Mouse (Mus musculus) frontal cortex, adult (tissue): ENCODE measurements around the gene Sh3bp5.

Source experiments
- ATAC-seq: cut with Nextera tagmentation; 2 replicates; pipeline ENCODE4 v1.9.2; 2017; ENCODE audit warnings: mild to moderate bottlenecking, moderate library complexity, mixed read lengths; ENCODE audit not compliant: low TSS enrichment

Gene Sh3bp5

DNA sequence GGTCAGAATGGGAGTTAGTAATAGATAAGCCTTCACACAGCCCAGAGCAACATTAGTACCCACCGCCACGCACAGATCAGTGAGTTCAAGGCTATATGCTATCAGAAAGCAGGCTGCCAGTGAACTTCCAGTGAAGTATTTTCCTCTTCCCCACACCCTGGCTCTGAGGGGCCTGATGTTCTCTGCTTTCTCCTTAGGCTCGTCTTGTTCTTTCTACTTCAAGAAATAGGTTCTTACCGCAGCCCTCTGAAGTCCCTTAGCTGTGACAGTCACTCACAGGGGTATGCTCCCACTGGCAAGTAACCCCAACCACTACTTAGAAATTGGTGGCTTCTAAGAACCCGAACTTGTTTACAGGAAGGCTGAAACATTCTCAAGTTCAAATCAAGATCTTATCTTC, 2.8 kb downstream of the Sh3bp5 start:
- ATAC-seq, result no peak

DNA sequence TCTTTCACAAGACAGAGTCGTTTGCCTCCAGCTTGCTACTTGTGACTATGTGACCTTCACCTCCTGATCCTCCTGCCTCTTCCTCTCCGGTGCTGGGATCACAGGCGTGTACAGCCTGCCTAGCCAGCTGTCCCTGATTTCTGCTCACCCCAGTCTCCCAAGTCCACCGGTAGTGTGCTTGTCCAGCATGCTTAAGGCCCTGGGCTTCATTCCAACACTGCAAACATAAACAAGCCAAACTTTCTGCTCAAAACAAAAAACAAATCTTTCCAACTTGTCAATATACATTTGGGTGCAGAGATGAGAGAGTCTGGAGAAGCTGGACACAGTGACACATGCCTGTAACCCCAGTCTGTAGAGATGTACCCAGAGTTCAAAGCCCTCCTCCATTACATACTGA, 3.5 kb downstream of the Sh3bp5 start:
- ATAC-seq, result no peak

DNA sequence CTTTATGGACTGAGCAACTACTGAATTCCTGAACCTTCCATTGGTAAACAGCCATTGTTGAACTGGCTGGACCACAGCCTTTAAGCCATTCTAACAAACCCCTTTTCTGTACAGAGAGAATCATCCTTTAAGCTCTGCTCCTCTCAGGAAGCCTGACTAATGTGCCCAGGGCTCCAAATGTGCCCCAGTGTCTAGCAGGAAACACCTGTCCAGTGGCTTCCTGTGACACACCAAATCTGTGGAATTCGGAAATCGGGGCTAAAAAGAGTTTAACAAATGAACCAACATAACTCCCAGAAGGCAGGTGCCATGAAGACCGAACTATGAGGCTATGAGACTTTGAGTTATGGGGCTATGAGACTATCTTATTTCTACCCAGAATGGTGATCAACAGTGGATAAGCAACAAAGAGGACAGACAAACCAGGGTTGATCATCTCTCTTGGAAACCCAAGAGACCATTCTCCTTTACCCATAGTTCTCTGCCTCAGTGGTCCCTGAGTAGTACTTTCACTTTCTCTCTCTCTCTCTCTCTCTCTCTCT, 4.0 kb downstream of the Sh3bp5 start:
- ATAC-seq, result no peak

DNA sequence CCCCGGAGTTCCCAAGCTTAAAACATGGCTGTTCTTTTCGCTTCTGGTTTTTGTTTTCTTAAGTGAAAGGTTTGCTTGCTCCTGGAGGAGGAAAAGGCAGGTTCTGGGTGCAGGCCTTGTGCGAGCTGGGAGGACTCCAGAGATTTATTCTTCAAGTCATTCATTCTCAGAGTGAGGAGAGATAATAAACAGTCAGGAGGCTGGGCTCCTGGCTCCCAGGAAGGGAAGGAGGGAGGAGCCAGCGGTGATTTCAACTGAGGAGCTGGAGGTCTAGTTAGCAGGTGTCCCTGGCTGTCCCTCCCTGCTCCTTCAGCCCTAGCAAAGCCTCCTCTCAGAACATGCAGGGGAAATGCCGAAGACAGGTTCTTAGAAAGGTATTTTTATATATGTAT, 6.9 kb downstream of the Sh3bp5 start:
- peak; percentile 32 for ATAC-seq

DNA sequence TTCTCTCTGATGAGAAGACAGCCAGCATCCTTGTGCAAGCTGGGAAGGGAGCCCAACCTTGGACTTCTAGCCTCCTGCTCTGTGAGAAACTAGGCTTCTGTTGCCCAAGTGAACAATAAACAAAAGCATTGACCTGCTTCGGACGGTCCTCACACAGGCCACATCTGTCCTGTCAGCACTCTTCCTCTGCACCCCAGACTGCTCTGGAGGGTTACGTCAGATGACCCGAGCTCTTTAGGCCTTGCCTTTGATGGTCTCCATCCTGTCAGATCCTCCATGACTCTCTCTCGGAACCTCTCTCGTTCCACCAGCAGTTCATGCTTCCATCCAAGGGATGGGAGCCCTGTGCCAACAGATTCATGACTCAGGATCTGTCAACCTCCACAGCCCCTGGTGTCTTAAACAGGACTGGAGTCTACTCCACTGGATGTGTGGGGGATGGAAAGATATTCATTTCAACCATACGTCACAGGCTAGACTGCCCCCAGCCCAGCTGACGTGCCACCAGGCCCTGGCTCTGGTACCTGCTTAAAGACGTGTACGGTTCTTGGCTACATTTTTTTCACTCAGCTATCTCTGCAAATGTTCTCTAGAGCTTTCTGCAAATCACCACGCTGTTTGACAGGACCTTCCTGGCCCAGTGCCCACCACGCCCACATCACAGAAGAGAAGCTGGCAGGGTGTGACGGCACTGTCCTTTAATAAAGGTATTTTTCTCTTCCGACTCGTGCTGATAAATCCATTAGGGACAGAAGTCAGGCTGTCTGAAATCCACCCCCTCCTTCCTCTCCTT, 7.5 kb downstream of the Sh3bp5 start:
- peak; percentile 67 for ATAC-seq

DNA sequence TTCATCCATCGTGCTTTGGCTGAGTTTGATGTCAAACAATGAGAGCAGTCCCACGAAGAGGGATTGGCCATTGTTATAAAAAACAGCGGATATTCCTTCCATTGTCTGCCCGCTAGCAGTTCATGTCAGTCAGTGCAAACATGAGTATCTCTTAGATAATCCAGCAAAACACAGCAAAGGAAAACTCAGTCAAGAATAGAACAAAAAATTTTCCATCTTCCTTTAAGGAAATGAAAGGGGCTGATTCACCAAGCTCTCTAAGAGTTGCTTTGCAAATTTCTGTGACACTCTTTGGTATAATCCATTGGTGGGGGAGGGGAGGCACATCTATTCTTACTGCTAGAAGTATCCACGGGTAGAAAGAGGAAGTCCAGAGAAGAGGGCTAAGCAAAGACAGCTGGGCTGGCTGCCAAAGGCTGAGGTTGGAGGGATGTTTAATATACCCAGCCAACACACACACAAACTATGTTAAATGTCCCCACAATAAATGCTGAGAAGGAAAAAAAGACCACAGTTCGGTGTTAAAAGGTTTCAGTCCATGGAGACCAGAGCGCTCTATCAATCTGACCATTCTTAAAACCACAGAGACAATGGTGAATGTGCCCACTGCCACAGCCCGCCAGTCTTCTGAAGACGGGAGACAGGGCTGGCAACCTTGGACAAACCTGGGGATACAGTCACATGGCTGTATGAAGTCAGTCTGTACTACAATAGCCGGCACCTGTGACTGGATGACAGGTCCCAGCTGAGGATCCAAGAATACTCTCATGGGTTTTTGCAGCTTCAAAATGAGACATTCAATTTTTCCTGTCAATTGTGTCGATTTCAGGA, 12.7 kb downstream of the Sh3bp5 start:
- ATAC-seq, result peak; percentile 45

DNA sequence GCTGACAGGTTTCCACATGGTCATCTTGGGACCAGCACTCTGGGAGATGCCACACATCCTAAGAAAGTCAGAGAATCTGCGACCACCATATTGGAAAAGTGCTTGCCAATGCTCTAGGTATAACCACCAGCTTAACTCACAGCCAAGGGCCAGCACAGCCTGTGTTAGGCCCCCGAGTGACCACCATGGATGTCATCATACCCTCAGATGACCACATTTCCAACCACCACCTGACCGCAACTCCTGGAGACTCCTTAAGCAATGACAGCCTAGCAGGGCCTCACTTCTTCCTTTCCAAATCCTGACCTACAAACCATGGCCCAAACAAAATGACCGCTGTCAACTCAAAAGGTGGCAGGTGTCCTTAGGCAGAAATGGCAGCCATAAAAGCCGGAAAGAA, 13.5 kb downstream of the Sh3bp5 start:
- no peak for ATAC-seq

DNA sequence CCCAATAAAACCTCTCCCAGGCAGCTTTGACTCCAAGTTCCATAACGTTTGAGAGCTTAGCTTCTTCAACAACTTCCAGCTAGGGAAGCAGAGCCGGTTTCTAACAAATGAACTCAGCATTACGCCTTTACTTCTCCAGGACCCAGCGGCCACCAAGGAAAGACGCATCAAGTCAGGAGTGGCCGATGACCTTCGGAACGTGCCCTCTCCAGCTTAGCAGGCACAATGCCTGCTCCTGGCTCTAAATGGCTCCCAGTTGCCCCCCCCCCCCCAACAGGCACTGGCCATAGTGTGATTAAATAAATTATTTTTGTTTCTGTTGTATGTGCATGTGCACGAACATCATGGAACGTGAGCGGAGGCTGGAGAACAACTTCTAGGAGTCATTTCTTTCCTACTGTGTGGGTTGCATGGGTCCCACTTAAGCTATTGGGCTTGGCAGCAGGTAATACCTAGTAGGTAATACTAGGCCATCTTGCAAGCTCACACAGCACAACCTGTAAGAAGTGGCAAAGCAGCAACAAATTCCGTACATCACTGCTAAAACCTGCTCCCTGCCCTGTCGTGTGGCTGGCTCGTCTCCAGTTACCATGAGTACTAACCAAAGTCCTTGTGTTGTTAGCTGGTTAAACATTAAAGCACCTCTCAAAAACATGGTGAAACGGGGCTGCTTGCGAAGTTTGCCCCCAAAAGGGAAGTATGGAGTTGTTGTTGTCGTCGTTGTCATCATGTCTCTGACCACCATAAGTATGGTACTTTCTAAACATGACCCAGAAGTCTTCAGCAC, 14.2 kb downstream of the Sh3bp5 start:
- no peak for ATAC-seq

DNA sequence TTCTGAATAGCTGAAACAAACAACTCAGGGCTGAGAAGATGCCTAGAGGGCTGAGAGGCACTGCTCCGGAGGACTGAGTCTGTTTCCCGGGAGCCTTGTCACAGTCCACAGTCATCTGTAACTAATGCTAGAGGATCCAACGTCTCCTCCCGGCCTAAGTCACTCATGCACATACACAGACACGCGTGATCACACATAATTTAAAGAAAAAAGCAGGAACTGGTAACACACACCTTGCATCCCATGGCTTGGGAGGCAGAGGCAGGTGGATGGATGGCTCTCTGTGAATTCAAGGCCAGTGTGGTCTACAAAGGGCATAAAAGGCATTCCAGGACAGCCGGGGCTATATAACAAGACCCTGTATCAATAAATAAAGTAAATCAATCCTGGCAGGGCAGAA, 14.9 kb downstream of the Sh3bp5 start:
- ATAC-seq, result no peak

DNA sequence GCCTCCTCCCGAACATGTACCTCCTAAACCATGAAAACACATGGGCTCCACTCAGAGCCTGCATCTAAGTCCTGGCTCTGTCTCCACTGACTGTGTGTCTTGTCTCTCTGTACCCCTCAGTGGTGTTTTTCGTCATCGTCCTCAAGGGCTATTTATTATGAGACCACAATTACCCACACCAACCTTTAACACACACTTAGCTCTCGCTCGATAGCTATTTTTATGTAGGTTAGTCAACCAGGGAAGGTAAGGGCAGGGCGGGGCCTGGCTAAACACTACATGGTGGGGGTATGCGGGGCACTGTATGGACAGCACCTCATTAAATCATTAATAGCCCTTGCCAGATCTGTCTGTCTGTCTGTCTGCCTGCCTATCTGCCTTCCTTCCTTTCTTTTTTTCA, 15.3 kb downstream of the Sh3bp5 start:
- no peak for ATAC-seq

DNA sequence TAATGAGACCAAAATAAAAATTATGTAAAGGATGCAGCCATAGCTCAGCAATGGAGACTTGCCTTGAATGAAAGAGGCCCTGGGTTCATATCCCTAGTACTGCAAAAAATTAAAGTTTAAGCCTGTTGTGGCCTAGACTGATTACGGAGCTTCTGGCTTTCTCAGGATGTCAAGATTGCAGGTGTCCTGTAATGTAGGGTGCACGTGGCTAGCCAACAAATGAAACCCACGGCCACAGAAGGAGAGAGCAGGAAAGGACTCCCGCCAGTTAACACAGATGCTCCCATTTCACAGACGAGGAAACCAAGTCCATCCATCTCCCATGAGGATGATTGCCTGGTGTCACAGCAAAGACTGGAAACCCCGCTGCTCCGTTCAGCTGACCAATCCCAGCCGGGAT, 15.7 kb downstream of the Sh3bp5 start:
- no peak for ATAC-seq

DNA sequence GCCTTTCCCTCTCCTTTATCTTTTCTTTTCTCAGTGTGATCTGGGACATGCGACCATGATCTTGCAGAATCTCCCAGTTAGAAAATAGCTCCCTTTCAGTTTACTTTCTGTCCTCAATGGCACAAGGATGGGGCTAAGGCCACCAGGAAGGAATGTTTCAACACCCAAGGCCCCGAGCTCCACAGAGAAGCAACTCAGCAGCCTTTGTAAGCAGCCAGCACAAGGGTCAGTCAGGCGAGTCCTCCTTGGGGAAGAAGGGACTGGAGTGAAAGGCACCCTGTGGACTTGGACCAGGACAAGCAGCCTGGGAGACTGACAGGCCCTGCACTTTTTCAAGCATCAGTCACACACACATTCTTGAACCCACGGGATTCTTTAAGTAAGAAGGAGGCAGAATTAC, 16.6 kb downstream of the Sh3bp5 start:
- ATAC-seq, result no peak

DNA sequence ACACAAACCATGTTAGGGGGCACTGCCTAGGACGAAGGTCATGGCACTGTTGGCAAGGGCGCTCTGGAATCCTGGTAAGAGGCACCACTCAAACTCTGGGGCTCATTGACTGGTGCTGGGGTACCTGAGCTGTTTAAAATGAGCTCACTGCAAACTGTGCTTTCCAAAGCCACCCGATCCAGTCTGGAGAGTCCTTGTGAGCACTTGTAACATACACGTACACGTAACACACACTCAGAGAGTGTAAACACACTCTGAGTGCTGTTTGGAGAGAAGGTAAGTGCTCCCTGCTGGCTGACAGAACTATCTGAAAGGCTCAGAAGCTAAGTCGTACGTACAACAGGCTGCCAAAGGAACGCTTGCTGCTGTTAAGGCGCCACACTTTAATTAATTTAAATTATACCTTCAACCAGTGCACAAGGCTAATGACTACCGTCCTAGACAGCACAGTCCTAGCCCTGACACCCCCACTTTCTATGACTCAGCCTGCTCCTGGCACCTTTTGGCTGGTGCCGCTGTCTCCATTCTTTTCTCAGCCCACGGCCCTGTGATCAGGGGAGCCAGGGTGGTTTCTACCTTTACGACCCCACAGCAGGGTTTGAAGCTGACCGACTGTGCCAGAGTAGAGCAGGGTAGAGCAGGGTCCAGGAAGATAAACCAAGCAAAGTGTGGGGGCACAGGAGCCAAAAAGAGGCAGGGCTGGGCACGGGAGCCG, 18.9 kb downstream of the Sh3bp5 start:
- peak; percentile 64; the same call in 1 of the 2 replicates for ATAC-seq

DNA sequence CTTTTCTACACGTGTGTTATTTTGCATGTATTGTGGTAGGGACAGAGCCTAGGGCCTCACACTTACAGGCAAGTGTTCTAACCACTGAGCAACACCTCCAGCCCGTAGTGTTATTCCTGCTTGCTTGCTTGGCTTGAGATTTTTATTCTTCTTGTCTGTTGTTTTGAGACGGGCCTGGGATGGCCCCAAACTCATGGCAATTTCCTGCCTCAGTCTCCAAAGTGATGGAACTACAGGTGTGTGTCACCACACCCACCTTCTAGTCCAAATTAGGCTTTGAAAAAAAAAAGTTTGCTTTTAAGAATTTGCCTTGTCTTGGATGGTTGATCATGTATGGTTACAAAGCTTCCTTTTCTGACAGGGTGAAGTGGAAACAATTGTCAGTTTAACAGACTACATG, 19.5 kb downstream of the Sh3bp5 start:
- ATAC-seq, result no peak

DNA sequence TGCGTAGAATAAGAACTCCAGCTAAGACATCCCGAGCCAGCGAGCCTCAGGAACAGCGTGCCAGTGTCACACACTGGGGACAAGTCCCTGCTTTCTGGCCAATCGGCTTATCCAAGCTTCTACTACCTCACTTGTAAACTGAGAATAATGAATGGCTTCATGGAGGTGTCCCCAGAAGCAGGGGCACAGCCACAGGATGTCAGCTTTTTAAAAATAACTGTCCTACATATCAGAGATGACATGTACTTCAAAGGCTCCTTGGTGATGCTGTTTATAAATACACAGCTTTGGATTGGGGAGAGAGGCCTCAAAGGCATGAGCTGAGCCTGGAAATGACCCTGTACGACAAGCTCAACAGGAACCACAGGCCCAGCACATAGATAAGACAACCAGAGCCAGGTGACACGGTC, 20.9 kb downstream of the Sh3bp5 start:
- ATAC-seq, result peak; percentile 14; the same call in 1 of the 2 replicates

DNA sequence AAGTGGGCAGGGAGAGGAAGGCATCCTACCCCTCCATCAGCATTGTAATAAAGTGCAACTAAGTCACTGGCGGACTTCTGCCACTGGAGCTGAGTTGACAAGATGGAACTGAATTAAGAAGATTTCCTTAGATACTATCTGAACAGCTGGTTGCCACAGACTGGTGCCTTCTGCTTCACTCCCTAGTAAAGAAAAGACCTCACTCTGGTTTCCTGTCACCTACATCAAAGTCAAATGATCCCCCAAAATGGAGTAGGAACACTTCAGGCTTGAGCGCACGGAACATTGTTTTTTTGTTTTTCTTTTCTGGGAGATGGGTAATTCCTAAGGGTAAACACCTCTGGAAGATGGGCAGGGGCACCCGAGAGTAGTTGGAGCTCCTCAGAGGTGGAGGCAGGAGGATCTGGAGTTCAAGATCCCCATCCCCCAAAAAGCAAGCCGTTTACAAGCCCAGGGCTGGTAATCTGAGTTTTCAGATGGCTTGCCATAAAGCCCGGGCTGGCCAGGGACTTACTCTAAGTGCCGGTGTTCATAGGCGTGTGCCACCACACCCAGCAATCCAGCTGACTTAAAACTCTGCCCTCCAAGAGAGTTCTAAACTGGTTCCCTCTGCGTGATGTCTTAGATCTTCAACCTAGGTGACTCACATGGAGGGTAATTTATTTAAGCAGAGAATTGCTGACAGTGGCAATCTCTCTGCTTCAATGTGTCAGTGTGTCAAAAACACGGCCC, 21.5 kb downstream of the Sh3bp5 start:
- 0 out of 2 replicates have a peak, but pooled peaks have one; percentile 1 for ATAC-seq

DNA sequence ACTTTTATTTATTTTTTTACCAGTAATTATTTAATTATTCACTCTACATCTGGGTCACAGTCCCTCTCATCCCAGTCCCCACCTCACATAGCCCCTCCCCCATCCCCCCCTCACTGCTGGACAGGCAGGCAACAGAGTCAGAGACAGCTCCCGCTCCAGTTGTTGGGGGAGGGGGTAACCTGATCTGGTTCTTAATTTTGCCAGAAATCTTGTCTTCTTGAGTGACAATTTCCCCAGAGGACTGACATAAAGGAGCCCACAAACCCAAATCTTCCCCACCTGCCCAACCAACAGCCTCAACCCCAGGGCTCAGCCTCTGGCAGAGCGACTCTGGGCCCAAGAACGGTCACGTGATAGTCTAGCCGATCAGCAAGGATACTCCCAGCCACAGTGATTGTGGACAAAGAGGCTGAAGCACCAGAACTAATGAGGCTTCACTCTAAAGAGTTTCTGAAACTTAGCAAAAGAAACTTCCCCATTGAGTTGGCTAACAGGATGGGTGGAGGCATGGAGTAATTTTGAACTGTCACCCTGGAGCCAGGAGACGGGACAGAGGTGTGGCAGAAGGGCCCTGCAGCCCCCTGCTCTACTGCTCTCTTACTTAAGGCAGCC, 22.3 kb downstream of the Sh3bp5 start:
- ATAC-seq, result no peak

DNA sequence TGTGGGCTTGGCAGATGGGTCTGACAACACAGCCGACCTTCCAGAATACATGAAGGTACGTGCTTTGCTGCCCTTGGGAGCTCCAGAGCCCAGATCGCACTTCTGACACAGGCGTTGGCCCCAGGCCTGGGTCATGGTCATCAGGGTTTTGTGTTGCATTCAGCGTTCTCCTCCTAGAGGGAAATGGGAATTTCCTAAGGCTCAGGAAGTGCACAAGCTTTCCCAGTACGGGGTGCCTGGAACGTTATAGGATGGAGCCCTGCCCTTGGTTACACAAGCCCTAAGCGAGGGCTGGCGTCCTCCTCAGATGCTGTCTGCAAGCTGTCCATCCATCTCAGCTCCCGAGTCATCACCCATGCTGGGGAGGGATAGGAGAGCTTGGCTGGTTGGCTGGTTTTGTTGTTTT, 23.2 kb downstream of the Sh3bp5 start:
- ATAC-seq, result no peak

DNA sequence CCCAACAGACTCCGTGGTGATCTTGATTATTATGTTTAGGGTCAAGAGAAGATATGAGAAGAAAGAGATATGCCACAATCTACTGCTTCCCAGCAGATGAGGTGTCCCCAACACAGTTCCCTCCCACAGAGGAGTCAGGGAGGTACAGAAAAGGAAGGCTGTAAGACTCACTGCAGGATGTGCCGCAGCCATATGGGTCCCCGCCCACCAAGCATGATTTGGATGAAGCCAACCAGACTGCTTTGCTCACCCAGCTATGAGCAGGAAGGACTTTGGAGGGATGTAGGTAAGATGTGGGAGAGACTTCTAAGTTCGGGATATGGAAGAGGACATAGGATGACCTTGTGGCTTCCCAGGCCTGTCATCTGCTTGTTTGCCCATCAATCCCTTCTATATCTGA, 25.1 kb downstream of the Sh3bp5 start:
- peak; percentile 85 for ATAC-seq

DNA sequence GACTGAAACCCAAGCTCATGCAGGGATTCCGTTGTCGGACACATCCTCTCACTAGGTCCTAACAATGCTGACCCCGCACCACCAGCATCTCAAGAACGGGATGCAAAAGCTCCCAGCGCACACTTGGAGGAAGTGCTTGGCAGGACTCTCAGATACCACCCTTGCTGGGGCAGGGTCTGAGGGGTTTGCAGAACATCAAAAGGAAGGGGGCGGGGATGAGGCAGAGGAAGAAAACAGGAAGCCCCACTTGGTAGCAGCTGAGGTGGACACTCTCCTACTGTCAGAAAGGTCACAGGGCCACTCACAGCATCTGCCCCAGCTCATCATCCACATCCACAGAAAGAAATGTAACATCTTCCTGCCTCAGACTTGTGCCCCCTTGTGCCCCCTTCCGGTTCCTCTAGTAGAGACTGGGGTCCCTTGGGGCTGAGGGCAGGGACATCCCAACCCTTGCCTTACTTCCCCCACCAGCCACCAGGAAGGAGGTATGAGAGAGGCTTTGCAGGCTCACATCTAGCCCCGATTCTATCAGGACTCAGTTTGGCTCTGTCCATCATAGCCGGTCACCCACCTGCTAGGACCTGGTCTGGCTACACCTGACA, 25.7 kb downstream of the Sh3bp5 start:
- ATAC-seq, result no peak
